Mouse (Mus musculus) embryo, embryonic 11.5 days (tissue): ENCODE data around the gene Cpa4.

Source experiments
- DNase-seq: peaks from one replicate; pipeline ENCODE4 v3.0.0-alpha.2; 2012; ENCODE audit warnings: low read depth, low spot score

Cpa4 gene

DNA sequence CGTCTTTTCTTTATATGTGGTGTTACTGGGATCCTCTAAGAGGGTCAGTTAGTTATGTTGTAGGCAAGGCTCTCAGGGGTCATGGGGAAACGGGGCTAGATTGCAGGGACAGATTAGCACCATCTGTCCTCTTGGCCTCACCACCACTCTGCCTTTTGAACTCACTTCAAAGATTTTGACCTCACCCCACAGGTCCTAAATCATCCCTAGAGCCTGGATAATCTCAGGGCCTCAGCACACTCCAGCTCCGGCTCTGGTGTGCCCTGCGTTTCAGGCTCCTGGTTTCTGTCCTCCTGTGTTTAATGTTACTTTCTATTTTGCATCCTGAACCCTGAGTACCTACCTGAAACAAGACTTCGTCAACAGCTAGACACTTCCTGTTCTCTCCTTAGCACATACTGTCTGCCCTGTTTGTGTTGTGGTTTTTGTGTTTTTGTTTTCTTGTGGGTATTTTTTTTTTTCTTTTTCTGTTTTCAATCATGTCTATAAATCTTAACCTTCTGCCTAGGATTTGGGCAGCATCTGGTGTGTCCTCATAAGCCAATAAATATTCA, 23.8 kb downstream of the Cpa4 start:
- no peak for DNase-seq

DNA sequence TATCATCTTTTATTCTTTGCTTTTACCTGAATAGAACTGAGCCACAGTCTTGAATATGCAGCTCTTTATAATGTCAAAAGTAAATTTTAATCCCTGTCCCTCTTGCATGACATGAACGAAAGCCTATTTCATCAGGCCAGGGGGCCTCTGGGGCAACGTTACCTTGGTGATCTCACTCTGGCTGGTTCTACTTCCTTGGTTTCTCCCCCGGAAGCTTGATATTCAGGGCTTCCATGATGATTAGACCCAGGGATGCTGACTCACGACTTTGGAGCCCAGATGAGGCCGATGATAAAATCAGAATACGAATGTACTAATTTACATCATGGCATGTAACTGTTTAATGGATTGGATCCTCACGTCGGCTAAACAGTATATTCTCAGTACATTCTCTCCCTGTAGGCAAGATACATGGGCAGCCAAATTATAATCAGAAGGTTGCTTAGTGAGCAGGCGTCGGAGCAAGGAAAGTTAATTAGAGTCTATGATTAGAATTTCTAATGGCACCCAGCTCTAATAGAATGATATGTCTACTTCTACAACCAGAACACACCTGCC, 24.3 kb downstream of the Cpa4 start:
- DNase-seq = no peak

DNA sequence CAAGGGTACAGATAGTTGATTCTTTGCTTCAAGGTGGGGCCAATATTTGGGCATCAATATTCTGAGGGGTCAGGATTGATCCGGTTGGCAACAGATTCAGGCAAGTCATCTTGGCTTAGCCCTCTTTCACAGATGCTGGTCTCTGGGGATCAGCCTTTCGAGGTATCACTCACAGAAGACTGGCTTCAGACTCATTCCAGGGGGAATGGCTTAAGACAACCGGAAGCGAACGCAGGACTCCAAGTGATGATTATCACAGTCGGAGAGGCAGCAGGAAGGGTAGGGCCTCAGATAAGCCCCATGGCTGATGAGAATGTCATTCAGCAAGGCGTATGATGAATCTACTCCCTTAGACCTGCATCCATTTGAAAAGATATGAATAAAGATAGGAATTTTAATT, 26.2 kb downstream of the Cpa4 start:
- DNase-seq = no peak

DNA sequence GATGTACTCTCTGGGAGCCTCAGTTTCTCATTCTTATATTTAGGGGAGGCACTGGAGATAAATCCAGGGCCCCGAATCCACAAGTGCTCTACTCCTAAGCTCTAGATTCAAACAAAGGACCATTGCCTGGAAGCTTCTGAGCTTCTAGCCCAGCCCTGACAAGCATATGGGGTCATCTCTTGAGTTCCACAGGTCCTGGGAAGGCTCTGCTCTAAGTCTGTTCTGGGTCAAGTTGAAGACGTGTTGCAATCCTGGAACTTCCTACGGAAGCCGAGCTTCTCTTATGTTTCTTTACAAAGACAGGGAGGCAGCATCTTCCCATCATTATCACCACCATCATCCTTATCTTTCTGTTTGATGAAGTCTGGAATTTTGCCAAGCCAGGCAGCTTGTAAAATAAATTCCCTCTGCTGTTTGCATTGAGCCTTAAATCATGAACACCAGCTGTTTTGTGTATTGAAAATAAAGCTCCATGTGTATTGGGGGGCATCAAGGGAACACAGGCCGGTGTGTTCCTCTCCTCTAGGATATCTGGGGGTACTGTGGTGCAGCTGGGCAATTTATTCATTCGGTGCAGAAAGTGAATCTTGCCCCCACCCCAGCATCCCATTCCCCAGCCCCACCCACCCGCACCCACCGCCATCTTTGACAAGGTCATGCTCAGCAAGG, 28.2 kb downstream of the Cpa4 start:
- no peak for DNase-seq

DNA sequence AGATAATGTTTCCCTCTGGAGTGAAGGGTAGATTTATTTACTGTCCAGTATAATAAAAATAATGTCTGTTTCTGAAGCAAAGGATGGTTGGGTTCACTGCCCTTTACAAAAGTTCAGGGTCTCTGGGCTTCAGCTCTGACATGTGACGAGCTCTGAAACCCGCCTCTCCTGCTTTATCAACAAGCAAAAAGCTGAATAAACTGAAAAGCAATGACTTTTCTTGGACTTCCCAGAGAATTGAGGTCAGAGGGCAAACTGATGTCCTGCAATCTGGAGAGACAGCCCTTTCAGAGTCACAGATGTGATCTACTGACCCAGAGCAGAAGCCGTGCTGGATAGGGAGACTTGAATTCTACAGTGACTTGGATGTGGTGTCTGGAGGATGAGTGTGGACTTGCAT, 31.9 kb downstream of the Cpa4 start:
- no peak for DNase-seq

DNA sequence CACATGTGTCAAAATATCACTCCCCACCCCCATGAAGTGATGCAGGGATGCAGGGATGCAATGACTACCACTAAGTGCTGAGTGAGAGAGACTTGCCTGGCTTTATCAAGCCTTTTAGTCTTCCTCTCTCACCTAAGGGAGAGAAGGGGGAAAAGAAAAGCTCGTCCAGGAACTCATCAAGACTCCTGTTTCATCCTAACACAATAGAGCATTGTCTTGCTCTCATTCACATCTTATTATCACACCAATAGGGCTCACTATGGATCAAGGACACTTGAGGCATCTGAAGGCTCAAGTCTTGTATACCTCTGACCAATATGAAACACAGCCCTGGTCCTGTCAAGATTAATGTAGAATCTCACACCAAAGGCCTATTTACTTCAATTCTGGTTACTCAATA, 32.8 kb downstream of the Cpa4 start:
- no peak for DNase-seq

DNA sequence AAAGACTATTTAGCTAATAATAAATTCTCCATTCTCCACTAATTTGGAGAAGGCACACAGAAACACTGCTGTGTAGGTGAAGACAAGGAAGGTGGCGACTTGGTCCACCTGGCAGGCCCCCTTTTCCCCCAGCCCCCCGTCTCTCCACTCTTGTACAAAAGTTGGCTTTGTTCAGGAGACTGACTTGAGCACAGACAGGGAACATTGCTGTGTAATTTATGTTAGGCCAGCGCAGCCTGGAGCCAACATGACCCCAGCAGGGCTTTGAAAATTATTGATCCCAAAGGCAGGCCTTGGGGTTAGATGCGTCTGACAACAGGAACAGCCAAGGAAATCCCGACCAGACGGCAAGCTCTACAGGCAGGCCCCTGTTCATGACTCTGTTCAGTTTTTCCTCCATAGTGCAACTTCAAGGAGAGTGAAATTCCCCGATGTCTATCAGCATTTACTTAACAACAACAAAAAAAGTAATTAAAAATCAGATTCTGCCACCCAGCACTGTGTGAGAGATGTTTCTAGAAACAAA, 36.2 kb downstream of the Cpa4 start:
- DNase-seq = no peak

DNA sequence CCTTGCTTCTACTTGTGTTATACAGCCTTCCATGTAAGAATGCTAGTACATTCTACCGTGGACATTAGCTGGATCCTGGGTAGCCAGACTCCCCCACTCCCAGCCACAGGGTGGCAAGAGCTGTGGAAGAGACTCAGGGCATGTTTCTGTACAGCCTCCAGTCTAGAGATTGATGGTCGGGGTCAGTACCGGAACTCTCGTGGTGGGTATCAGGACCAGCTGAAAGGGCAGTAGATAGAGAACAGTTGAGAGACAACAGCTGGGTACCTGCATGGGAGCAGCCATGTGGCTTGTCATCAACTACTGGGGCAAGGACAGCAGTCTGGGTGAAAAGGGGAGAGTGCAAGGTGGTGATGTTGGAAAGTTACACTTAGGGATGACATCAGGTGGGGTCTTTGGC, 36.9 kb downstream of the Cpa4 start:
- DNase-seq = no peak

DNA sequence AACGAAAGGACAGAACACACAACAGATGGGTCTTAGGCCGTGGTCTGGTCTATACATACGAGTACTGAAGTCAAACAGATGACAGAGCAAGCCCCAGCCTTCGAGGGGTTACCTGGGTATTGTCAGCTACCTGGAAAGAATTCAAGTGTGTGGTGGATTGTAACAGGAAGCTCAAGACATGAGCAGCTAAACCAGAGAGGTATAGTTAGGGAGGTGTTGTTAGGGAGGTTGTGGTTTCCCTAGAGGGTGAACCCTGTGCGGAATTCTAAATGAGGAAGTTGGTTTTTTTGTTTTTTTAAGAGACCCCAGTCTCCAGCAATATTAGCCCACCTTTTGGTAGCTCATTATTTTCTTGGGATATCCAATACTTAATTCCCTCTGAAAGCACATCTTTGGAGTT, 37.5 kb downstream of the Cpa4 start:
- DNase-seq = no peak

DNA sequence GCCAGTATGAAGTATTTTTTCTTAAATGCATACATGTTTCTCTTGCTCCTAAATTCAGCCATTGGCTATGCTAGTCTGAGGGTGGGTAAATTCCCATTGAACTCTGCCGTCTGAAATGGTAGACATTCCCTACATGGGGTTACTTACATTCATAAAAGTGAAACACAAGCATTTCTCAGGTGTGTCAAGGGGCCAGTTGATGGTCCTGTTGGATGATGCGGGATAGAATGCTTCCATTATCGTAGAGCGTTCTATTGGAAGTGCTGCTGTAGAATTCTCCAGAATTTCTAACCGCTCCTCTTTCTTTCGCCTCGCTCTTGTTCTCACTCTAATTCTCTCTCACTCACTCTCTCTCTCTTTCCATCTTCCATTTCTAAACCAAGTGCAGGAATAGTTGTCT, 42.5 kb downstream of the Cpa4 start, which contains the start of gene Cpa5:
Cpa5 (plus strand) TSS at position 301 of the 400 bp plus-strand sequence.
- DNase-seq = no peak

DNA sequence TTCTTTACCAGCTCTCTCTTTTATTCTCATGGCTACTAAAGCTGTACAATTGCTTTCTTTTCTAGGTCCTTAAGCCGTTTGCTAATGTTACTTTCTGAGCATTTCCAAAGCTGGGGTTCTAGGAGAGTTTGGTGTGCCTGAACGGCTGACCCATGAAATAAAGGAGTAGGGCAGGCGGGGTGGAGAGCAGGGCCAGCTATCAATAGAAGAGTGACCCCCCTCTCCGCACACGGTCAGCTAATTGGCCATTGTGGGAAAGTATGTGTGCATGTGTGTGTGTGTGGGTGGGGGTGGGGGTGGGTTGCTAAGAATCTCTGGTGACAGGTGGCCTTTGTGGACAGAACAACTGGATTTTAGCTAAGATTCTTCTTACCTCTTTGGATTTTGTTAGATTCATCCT, 43.0 kb downstream of the Cpa4 start:
- no peak for DNase-seq

DNA sequence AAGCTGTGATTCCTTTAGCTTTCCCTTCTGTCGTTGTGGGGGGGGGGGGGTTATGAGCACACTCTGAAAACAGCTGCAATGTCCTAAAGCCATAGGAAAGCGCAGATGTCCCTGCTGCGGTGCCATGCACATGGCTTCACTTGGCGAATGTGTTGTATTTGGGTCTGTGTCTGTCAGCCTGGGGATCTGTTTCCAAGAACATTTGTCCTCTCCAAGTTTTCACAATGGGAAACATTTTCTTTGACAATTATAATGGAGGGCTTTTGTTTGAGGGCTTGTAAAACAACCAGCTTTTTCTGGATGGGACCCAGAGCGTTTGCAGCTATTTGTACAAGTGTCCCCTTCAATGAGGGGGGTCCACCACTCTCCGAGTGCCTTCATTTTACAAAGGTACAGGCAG, 46.1 kb downstream of the Cpa4 start:
- no peak for DNase-seq

DNA sequence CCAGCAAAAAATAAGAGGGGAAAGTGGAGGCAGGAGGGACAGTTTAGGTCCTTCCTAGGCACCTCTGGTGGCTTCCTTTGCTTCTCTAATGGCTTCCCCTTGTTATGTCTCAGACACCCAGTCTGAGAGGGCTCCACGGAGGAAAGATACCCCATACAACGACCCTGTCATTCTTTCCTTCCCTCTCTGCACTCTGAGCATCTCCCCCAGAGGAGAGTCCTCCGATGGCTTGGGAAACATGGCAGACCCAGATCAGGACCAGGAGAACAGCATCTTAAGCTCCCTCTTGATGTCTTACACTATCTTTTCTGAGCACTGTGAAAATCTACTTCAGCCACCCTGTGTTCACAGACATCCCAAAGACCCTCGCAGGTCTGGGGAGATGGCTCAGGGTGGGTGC, 47.6 kb downstream of the Cpa4 start:
- DNase-seq = no peak

DNA sequence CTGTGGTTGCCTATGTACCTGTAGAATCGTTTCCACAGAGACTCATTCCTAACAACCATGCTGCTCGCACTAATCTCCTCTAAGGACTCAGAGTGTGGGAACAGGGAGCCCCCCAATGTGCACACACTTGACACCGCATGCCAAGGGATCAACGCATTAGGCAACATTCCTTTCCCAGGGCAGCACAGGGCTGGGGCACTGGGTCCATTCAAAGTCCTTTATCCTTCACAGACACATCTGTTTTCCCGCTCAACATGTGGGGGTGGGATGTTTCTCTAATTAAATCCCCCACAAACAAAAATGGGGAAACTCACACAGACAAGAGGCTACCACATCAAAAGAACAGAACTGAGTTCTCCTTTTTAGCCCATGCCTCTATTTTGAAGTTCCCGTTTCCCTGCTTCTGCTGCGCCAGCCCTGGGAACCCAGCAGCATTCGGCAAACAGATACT, 48.3 kb downstream of the Cpa4 start:
- DNase-seq = no peak

DNA sequence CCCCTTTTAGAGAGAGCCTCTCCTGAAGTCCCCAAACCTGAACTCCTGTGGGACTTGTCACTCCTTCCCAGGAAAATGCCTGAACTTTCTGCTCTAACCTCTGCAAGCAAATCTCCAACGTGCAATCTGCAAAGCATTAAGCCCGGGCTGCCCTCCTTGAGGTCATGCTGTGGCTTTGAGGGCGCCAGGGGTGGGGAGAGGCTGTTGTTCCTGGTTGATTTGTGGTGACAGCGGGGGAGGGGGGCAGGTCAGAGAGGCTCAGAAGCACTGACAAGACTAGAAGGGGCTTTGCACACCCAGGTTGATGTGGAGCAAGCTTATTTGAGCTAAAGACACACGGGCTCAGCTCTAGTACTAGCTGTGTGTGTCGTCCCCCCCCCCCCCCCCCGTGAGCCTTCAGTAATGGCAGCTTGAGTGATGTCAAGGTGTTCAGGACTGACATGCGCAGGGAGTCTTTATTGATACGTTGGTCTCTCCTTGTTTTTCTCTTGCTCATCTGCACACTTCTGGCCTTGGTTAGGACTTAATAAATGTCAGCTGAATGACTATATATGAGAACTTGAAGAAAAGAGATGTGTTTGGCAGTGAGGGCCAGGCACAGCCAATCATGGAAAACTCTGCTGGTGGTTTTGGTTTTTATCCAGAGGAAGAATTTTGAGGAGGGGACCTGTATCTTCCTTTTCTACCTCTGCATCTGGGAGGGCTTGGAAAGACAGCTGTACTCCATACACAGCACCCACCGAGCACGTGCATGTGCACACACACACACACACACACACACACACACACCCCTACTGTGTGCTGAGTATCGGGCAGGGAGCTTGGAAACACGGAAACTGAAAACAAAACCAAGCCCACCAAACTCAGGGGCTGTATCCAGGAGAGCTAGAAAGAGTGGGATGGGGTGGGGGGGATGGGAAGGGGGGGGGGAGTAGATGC, 49.1 kb downstream of the Cpa4 start:
- DNase-seq = peak; percentile 78

DNA sequence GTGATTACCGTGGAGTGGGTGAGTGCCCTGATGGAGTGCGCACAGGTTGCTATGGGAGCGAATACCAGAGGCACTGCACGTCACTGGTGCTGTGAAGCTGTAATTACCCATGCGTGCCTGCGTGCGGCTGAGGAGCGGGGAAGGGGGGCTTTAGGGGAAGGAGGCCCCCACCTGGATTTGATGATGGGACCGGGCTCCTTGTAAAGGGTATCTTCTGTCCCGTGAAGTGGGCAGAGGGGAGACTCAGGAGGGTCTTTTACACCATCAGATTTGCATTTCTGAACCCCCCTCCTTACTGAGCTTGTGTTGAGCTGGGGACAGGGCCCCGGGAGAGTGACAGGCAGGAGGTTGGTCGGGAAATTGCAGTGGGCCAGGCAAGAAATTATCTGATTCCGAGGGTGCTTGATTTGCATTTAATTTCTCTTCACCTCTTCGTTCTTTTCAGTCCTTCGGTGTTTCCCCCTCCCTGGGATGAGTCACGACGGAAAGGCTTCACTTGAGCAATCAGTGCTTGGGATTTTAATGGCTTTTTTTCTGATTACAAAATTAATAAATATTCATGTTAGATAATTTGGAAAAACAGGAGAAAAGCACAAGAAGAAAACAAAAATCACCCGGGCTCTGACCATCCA, 49.9 kb downstream of the Cpa4 start:
- no peak for DNase-seq

DNA sequence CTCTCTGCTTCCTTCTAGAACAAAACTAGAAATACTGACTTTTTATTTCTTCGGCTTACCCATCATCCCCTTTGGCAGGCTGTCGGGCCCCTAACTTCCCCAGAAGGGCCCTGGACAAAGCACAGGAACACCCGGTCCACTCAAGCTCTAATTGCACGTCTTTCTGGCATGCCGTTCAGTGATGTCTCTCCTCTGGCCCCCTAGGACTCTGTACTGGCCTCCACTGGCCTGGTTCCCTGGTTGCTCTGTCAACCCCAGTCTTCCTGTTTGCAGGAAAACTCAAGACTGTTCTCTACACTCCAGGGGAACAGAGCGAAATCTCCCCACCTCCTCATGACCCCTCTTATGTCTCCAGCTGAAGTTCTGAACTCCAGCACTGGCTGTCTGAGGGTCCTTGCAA, 50.6 kb downstream of the Cpa4 start:
- no peak for DNase-seq

DNA sequence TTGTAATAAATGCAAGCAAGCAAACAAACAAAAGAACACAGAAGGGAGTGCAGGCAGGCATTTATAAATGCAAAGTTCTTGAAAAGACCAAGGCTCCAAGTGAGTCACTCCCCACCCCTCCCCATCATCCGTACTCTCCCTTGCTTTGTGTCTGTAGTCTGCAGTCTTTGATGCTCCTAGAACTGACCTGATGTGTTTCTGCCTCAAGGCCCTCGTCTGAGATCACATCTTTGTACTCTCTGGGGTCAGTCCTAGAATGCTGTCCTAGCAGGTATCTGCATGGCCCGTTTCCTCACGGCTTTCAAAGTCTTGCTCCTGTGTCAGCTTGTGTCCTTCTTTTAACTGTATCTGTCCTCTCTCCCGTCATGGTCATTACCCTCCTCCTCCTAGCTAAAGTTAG, 51.4 kb downstream of the Cpa4 start:
- no peak for DNase-seq

DNA sequence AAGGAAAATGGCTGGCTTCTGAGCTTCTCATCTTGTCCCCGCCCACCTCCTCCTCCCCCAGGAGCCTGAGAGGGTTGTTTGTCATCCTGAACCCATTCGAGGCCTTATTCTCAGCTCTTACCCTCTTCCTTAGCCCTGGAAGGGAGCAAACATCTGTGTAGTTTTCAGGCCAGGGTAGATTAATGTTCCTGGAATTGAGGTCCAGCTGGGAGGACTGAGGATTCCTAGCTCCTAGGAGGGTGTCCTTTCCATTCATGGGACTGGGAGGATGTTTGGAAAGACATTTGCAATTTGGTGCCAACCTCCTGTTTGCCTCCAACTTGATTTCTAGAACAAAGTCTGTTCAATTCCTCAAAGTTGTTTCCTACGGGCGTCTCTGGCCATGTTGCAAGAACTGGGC, 52.4 kb downstream of the Cpa4 start:
- DNase-seq = no peak

DNA sequence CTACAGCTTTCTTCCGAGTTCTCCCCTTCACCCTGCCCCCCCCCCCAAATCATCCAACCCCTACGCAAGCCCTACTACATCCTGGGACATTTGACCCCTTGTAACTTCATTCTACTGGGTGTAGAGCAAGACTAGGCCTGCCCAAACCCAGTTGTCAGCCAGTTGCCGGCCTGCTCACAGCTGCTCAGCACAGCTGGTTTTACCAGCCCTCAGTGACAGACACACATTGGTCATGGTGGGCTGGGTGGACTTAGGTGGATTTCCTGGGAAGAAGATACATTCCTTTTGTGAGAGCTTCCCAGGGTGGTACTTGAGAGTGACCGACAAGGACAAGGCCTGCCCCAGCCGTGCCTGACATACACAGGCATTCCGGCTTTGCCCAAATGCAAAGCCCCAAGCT, 52.8 kb downstream of the Cpa4 start:
- DNase-seq = no peak

DNA sequence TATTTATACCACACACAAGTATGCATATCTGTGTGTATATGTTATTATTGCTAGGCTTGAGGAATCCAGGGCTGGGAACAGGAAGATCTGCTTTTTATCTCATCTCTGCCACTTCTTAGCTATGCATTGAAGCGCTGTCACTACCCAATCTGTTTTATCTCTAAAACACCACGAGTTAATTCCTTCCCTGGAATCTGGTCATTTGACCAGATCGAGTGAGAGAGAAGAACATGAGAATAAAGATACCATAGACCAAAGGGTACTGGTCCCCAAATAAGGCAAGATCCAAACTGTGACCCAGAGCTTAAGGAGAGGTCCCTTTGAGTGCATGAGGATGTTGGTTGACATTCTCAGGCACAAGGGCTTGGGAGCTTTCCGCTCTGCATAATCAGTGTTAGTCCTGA, 53.8 kb downstream of the Cpa4 start:
- no peak for DNase-seq

DNA sequence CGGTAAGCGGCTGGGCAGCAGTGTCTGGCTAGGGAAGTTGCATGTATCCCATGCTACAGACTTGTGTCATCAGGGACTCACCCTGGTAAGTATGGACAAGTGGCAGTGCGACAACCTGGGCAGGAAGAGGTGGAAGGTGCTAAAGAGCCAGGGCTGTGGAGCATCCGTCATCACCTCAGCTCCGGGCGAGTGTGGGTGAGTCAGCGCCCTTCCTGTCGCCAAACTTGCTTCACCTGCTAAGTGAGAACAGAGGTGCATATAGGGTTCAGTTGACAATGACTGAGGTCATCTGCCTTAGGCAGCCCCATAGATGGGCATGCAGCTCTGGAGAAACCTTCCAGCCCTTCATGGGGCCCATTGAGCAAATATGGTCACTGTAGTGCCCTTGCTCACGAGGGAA, 56.6 kb downstream of the Cpa4 start:
- no peak for DNase-seq
